Mouse (Mus musculus) limb, embryonic 14.5 days (tissue): ENCODE data around the gene Fzr1. TPM values are rescaled to one million over a fixed set of nuclear protein-coding genes. Genes with fewer than 3 reads are reported as not detected.

Experiments used
- ATAC-seq: fragments of 200-750 bp; cut with Nextera tagmentation; 2 replicates; pipeline ENCODE4 v1.8.0; 2017; ENCODE audit warnings: low read depth, moderate number of reproducible peaks, moderate TSS enrichment; ENCODE audit not compliant: low FRiP score
- DNase-seq: peaks from one replicate; pipeline ENCODE4 v3.0.0-alpha.2; 2015; ENCODE audit warnings: low spot score
- H3K27ac ChIP-seq: fragments of 300-500 bp; sonication (generic); replicated peaks from 2 replicates; pipeline ENCODE4 v1.5.1; 2014; ENCODE audit warnings: low read depth, mild to moderate bottlenecking, low read length, moderate library complexity, mixed read lengths
- H3K27me3 ChIP-seq: fragments of 300-500 bp; sonication (generic); 2 replicates; pipeline ENCODE4 v1.6.1; 2014; ENCODE audit warnings: low read length, mixed read lengths; ENCODE audit not compliant: control insufficient read depth, insufficient read depth
- H3K36me3 ChIP-seq: fragments of 300-500 bp; sonication (generic); 2 replicates; pipeline ENCODE4 v1.6.1; 2014; ENCODE audit warnings: mild to moderate bottlenecking, low read length, moderate library complexity, mixed read lengths; ENCODE audit not compliant: control insufficient read depth, insufficient read depth
- H3K4me1 ChIP-seq: fragments of 300-500 bp; sonication (generic); 2 replicates; pipeline ENCODE4 v1.6.1; 2014; ENCODE audit warnings: antibody characterized with exemption, low read length, mixed read lengths; ENCODE audit not compliant: control insufficient read depth, insufficient read depth
- H3K4me2 ChIP-seq: fragments of 300-500 bp; sonication (generic); replicated peaks from 2 replicates; pipeline ENCODE4 v1.6.1; 2014; ENCODE audit warnings: low read depth, mild to moderate bottlenecking, low read length, moderate library complexity; ENCODE audit not compliant: severe bottlenecking
- H3K4me3 ChIP-seq: fragments of 300-500 bp; sonication (generic); replicated peaks from 2 replicates; pipeline ENCODE4 v1.5.1; 2014; ENCODE audit warnings: low read length
- H3K9ac ChIP-seq: fragments of 300-500 bp; sonication (generic); 2 replicates; pipeline ENCODE4 v1.6.1; 2014; ENCODE audit warnings: mild to moderate bottlenecking, low read depth, low read length, moderate library complexity; ENCODE audit not compliant: severe bottlenecking
- H3K9me3 ChIP-seq: fragments of 300-500 bp; sonication (generic); 2 replicates; pipeline ENCODE4 v1.6.1; 2016; ENCODE audit warnings: low read length; ENCODE audit not compliant: control insufficient read depth
- POLR2A ChIP-seq: fragments of 200-500 bp; IDR thresholded peaks from 2 replicates; pipeline ENCODE4 v1.8.0; 2012; ENCODE audit warnings: inconsistent platforms, mild to moderate bottlenecking, moderate library complexity, borderline replicate concordance; ENCODE audit not compliant: insufficient read depth, insufficient read length; ENCODE audit errors: extremely low read depth
- WGBS: fragments of 180-500 bp; shearing (Covaris S2); extraction: QIAGEN DNeasy Blood & Tissue Kit; methylation state at CpG from one replicate; pipeline ENCODE4 v1.1.7; 2014; 5-methylcytosine and 5-hydroxymethylcytosine counted together
- polyA plus RNA-seq, 2 experiments: library from polyadenylated mRNA; depleted of rRNA in 1 of 2; stranded (reverse) in 1 of 2; unstranded in 1 of 2; fragments of >200 nt; fragmentation: Nextera tagmentation in 1 of 2; extraction: Ambion mirVana in 1 of 2; gene quantifications; 2 replicates each; pipeline versions ENCODE4 v1.2.1 to v1.2.3; 2012 to 2014

The Fzr1 gene
- polyA plus RNA-seq, 2 experiments: 92.8 to 109 TPM

- no peak for TF ChIP-seq POLR2A
- no peaks in the 10 kb centered on the region for H3K9me3 ChIP-seq
- no peaks in the 10 kb centered on the region for H3K27me3 ChIP-seq
- no peak overlapping the region for H3K9ac ChIP-seq
- peaks cover 33% of the 10 kb centered on the region for H3K4me1 ChIP-seq
- no peak for DNase-seq
- no peak overlapping the region for H3K4me2 ChIP-seq
- H3K36me3 ChIP-seq: peaks cover 37% of the 10 kb centered on the region
- WGBS: 73% methylated on average over 6 of the region's 6 CpGs
- H3K27ac ChIP-seq: no peak overlapping the region
- ATAC-seq: no peak
- no peak overlapping the region for H3K4me3 ChIP-seq
Observed at GRCm38 (mm10) chr10:81422191-81422590, 43.9 kb upstream of the Fzr1 start.

GRCm38 (mm10) chr10:81421797-81422100 lies 43.4 kb upstream of the Fzr1 start:
- DNase-seq (no peak), ATAC-seq (no peak)
- no peak overlapping the region for H3K27ac ChIP-seq
- peaks cover 36% of the 10 kb centered on the region for H3K4me1 ChIP-seq
- peaks cover 37% of the 10 kb centered on the region for H3K36me3 ChIP-seq
- TF ChIP-seq POLR2A: no peak
- H3K4me3 ChIP-seq: no peak overlapping the region
- no peak overlapping the region for H3K4me2 ChIP-seq
- no peak overlapping the region for H3K9ac ChIP-seq
- 75% methylated on average over 5 of the region's 5 CpGs for WGBS
- no peaks in the 10 kb centered on the region for H3K9me3 ChIP-seq
- H3K27me3 ChIP-seq: no peaks in the 10 kb centered on the region

DNA sequence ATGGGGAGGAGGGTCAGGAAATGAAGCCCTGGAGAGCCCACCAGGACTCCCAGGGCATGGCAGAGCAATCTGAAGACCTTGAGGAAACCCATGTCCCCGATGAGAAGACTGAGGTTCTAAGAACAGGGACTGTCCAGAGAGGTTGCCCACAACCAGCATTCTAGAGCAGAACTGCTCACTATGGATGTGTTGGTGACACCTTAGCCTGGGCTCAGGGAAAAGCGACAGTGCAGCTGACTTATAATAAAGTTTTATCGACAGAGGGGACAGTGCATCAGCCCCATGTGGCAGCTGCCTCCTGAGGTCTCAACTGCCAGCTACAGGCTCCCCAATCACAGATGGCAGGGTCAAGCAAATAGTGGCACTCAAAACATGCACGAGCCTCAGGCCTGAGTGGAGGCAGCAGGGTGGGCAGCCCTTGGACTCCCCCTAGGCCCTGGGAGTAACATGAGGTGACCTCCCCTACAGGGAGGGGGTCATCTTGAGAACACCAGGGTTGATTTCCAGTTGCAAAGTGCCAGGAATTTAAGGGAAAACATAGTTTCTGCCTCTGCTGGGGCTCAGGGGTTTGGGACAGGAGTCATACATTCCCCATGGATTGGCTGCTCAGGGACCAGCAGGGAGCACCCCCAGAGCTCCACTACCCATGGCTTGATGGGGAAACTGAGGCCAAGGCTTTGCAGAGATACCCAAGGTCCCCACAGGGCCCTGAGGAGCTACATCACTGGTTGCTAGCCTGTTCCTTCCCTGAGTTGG lies 42.9 kb upstream of the Fzr1 start:
- no peaks in the 10 kb centered on the region for H3K27me3 ChIP-seq
- no peak for DNase-seq
- H3K4me3 ChIP-seq: no peak overlapping the region
- TF ChIP-seq POLR2A: no peak
- H3K9ac ChIP-seq: no peak overlapping the region
- H3K4me1 ChIP-seq: peaks cover 41% of the 10 kb centered on the region
- H3K9me3 ChIP-seq: no peaks in the 10 kb centered on the region
- no peak overlapping the region for H3K27ac ChIP-seq
- H3K4me2 ChIP-seq: no peak overlapping the region
- no peak for ATAC-seq
- H3K36me3 ChIP-seq: peaks cover 37% of the 10 kb centered on the region
- WGBS: 85% methylated on average over 4 of the region's 4 CpGs

GRCm38 (mm10) chr10:81420191-81420767 lies 42.0 kb upstream of the Fzr1 start:
- Histone ChIP-seq H3K27me3 (no peaks in the 10 kb centered on the region), H3K4me3 (no peak overlapping the region), H3K36me3 (peaks cover 41% of the 10 kb centered on the region), H3K9ac (no peak overlapping the region), H3K27ac (no peak overlapping the region), H3K4me1 (peaks cover 42% of the 10 kb centered on the region), H3K9me3 (no peaks in the 10 kb centered on the region), H3K4me2 (no peak overlapping the region)
- ATAC-seq: no peak
- no peak for DNase-seq
- WGBS: 86% methylated on average over 40 of the region's 40 CpGs
- no peak for TF ChIP-seq POLR2A

DNA sequence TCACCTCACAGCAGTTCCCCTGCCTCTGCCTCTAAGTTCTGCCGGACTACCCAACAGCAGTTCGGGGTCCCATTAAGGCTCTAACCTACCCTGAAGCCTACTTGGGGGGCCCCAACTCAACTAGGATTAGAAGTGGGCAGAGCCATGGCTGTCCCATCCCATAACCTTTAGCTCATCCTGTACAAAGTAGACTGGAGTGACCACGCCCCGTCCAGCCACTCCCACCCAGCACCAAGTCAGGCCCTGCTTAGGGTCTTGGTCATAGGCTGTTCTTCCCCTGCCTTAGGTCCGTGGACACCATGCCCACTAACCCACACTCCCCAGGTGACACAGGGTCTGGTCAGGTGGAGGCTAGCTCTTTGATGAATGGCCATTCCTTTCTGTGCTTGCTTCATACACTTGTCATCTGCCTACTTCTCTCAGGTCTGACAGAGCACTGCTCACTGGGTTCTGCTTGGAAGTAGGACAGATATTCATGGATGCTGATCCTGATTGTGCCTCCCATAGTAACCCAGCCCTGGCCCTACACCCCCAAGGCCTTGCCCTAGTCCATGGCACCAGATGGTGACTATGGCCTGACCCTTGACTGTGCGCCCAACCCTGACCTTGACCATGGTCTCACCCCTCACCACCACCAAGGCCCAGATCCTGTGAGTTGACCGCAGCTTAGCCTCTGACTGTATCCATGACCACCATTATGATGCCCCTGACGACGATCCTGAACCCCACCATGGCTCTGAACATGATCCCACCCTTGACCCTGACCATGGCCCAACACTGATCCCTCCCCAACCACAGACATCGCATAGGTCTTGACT lies 41.0 kb upstream of the Fzr1 start:
- no peaks in the 10 kb centered on the region for H3K9me3 ChIP-seq
- peaks cover 48% of the 10 kb centered on the region for H3K36me3 ChIP-seq
- no peak for DNase-seq
- 89% methylated on average over 10 of the region's 10 CpGs for WGBS
- H3K27me3 ChIP-seq: no peaks in the 10 kb centered on the region
- peaks cover 41% of the 10 kb centered on the region for H3K4me1 ChIP-seq
- H3K4me3 ChIP-seq: no peak overlapping the region
- no peak overlapping the region for H3K27ac ChIP-seq
- no peak overlapping the region for H3K4me2 ChIP-seq
- no peak overlapping the region for H3K9ac ChIP-seq
- no peak for ATAC-seq
- no peak for TF ChIP-seq POLR2A
